Mouse (Mus musculus) liver, adult (tissue): ENCODE data around the gene Ube2d1.

Experiments used
- GATA4 ChIP-seq: IDR thresholded peaks from 2 replicates; pipeline ENCODE4 v1.6.1; 2014; ENCODE audit warnings: mild to moderate bottlenecking, low read length; ENCODE audit not compliant: insufficient replicate concordance

Gene Ube2d1

DNA sequence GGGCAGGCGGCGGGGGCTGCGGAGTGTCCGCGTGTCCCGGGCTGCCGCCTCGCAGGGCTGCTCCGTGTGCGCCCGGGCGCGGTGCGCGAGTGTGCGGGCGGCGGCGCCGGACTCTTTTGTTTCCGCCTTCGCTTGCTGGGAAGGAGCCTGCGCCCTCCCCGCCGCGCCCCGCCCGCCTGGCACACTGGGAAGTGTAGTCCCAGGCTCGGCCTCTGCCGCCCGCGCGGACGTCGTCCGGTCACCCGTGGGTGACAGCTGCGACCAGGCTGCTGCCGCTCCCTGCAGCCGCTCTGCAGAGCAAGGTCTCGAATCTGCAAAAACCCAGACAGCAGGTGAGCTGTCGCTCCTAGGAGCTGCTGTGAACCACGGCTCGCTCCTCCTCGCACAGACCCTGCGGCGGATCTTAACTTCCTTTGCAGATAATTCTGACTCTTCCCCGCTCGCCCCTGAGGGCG is at the start of gene Ube2d1:
Ube2d1 (minus strand) TSS at position 137 of the 455 bp plus-strand sequence.
- TF ChIP-seq GATA4, result no peak

DNA sequence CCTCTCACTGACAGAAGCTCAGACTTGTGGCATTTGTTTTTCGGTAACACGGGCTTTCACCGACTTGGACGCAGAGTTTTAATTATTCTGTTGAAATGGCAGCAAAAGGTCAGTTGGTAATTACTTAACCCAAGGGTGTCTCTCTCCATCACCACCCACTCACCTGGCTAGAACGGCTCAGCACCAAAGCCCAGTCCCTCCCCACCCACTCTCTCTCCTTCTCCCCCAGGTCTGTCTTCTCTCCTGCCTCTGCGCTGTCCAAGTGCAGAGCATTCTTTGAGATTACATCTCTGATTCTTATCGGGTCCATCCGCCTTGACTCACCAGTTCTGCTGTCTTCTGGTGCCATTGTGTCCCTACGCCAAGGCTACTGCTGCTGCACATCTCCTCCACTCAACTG is 47.8 kb upstream of the Ube2d1 start:
- no peak for TF ChIP-seq GATA4

DNA sequence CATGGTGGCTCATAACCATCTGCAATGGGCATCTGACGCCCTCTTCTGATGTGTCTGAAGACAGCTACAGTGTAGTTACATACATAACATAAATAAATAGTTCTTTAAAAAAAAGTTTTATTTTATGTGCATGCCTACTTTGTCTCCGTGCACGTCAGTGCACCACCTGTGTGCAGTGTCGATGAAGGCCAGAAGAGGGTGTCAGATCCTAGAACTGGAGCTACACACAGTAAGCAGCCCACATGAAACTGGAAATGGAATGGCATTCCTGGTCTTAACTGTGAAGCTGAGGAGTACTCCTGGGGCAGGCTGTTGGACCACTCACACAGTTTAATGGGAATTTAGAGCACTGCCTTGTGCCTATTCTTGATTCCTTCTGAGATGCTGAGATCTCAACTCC is 47.3 kb upstream of the Ube2d1 start:
- no peak for TF ChIP-seq GATA4

DNA sequence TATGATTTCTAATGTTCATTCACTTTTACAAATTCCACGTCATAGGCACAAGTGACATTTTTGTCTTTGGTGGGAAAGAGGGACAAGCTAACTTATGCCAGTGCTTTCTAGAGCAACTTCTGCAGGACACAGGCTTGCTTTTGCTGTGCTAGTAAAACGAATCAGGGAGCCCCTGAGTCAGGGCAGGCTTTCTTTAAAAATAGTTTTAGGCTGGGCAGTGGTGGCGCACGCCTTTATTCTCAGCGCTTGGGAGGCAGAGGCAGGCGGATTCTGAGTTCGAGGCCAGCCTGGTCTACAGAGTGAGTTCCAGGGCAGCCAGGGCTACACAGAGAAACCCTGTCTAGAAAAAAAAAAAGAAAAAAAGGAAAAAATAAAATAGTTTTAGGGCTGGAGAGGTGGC is 46.8 kb upstream of the Ube2d1 start:
- no peak for TF ChIP-seq GATA4

DNA sequence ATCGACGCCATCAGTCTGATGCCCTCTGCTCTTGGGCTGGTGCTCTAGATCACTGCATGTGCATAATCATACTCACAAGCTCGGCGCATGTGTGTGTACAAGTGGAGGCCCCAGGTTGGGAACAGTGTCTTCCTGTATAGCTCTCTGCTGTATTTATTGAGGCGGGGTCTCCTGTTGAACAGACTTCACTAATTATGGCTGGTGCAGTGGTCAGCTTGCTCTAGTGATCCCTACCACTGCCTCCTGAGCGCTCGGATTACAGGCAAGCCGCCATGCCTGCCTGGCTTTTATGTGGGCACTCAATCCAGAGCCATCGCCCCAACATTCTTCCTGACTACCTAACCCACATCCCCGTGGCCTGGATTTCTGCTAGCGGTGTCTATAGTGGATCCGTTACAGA is 45.0 kb upstream of the Ube2d1 start:
- TF ChIP-seq GATA4, result no peak

DNA sequence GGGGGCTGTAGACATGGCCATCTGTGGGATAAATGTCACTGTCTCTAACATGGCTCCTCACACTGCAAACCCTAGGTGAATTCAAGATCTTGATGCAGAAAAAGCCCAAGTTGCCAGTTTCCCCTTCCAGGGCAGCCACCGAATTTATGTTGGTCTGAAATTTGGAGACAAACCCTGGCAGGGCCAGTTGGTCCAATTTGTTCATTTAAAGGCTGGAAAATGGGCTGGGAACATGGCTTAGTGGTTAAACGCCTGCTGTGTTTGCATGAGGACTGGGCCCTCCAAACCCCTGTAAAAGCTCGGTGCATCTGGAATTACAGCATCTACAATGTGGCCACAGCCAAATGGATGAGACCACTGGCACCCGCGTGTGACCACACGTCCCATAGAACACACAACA is 44.2 kb upstream of the Ube2d1 start:
- no peak for TF ChIP-seq GATA4

DNA sequence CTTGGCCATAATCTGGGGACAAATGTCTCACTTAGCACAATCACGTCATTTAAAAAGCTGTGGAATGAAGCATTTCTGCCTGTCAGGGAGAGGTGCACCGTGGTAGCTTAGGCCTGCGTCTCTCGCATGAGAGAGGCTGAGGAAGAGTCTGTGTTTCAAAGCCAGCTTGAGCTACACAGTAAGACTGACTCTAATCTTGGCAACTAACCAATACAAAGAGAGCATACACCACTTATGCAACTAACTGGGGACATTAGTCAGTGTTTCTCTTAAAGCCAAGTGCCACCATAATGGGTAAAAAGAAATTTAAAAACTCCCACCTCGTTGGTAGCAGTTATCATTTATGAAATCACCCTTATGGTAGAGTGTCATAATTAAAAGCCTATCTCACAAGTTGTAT is 43.8 kb upstream of the Ube2d1 start:
- TF ChIP-seq GATA4, result no peak

DNA sequence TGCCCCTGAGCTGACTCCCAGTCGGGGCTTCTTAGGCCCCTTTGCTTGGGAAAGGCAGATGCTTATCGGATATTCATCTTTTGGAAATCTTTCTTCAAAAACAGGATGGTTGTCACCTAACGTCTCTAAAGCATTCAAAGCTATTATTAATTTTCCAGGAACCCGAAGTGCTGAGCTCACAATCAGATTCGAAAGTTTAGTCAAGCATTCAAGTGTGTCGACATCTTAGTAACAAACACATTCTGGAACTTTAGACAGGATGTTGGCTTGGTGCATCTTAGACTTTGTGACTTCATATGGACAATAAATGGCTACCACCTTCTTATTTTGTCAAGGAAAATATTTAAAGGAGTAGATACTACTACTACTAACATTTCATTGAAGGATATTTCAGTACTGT is 43.3 kb upstream of the Ube2d1 start:
- TF ChIP-seq GATA4, result no peak

DNA sequence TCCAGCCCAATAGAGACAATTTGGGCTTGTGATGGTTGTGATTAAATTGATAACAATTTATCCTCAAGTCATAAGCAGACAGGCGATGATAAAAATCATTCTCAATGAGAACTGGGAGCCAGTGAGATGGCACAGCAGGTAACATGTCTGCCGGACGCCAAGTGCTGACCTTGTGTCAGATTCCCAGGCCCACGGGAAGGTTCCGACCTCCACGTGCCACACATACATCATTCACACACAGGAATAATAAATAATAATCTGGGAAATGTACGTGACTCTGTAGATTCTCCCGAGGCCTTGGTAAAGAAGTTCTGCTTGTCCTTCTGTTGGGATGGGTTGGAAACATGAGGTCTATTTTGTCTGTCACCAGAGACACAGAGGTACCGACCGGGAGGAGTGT is 42.3 kb upstream of the Ube2d1 start:
- TF ChIP-seq GATA4, result no peak

DNA sequence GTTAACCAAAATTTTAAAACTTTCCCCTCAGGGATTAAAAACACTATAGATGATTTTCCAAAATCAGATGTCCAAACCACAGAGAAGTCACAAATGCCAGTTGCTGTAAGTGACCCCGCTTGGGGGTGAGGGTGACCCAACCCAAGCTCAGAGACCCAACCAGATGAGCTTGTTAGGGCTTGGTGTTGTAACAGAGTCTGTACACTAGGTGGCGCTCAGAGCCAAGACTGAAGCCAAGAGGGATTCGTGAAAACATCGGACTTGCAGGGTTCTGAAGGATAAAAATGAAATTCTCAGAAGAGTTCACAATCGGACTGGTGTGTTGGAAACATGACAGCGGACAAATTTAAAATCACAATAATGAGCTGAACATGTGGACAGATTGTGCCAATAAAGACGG is 41.7 kb upstream of the Ube2d1 start:
- TF ChIP-seq GATA4, result no peak

DNA sequence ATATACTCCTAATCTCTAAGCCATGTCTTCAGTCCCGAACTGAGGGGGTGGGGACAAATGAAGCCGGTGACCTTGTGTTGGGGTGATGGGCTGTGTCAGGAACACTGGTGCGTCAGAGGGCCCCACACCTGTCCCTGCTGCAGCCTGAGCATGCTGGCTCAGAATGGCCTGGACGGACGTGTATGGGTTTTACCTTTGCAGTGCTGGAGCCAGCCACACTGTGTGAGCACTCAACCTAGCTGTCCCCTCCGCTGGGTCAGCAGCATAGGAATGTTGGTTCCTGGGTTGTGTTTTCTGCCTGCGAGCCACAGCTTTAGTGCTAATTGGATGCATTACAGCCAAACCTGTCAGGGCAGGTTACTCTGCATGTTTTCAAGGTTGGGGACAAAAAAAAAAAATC is 41.1 kb upstream of the Ube2d1 start:
- TF ChIP-seq GATA4, result no peak

DNA sequence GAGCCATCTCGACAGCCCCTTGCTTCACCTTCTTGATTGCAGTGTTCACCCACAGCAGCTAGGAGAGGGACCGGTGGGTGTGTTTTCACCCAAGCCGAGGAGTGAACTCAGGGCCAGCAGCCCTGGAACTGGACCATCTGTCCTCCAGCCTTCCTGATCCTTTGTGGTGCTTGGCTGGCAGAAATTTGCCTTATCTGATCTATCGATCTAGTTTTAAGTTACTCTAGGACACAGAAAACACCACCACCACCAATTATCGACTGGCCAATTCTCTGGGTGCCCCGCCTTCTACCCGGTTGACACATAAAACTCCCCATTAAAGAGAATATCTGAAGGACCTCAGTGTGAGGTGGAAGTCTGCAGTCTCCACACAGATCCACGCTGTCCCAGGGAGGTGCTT is 38.6 kb upstream of the Ube2d1 start:
- peak; percentile 95 for TF ChIP-seq GATA4

DNA sequence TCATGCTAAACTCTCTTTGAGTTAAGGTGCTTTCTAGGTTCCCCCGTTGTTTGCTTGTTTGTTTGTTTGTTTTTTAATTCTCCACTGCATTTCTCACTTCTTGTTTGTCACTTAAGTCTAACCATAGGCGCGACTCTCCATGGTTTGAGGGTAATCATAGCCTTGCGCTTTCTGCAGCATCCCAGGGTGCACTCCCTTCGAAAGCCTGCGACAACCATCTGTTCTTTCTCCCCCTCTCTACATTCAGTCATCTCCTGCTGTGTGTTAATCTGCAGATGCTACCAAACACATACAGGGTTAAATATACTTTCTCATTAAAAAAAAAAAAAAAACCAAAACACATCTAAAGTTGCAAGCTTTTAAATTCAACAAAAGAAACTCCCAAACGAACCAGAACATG is 31.4 kb upstream of the Ube2d1 start:
- no peak for TF ChIP-seq GATA4

DNA sequence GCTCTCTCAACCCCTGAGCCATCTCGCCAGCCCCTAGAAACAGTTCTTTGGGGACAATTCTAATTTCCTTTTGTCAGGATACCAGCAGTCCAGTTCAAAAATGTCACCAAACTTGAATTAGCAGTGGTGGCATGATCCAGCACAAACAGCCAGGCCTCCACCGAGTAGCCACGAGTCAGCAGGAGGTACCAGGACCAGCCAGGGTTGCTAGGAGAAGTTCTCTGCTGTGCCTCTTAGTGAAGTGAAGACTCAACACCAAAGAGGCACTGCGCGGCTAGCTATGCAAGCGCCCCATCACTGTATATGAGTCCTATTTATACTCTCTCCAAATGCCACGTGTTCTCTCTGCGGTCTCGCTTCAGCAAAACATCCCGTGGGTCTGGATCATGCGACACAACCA is 31.0 kb upstream of the Ube2d1 start:
- no peak for TF ChIP-seq GATA4

DNA sequence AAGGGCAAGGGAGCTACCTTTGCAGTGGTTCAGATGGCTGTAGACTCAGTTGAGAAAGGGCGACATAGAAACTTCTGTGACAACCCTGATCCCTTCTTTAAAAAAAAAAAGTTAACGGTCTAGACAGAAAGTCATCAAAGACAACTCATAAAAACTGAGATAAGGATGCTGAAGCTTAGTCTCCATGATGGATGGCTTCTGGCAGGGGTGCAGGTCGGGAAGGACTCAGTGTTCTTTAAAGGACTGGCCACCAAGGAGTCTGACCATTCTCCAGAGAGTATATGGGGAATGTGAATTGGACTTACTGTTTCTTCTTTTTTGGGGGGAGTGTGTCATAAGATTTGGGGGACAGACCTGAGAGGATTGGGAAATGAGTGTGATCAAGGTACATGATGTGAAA is 29.5 kb upstream of the Ube2d1 start:
- TF ChIP-seq GATA4, result no peak

DNA sequence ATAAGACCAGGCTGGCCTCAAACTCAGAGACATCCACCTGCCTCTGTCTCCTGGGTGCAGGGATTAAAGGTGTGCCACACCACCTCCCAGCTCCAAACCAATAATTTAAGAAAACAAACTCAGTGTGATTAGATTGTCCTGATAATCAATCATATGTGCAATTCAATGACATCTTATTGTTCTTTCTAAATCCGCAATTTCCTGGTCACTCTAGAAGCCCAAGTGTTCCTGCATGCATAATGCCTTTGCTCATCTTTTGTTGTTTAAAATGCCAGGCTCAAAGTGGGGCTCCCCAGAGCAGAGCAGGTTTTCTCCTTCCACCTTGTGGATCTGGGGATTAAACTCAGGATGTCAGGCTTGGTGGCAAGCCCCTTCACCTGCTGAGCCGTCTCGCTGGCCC is 25.2 kb upstream of the Ube2d1 start:
- TF ChIP-seq GATA4, result no peak

DNA sequence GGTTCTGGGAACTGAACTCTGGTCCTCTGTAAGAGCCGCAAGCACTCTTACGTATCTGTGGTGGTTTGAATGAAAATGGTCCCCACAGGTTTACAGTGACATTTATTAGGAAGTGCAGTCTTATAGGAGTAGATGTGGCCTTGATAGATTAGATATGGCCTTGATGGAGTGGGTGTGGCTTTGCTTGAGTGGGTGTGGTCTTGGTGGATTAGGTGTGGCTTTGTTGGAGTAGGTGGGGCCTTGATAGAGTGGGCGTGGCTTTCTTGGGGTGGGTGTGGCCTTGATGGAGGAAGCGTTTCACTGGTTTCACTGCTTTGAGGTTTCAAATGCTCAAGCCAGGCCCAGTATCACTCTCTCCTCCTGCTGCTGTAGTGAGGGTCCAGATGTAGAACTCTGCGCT is 23.1 kb upstream of the Ube2d1 start:
- no peak for TF ChIP-seq GATA4

DNA sequence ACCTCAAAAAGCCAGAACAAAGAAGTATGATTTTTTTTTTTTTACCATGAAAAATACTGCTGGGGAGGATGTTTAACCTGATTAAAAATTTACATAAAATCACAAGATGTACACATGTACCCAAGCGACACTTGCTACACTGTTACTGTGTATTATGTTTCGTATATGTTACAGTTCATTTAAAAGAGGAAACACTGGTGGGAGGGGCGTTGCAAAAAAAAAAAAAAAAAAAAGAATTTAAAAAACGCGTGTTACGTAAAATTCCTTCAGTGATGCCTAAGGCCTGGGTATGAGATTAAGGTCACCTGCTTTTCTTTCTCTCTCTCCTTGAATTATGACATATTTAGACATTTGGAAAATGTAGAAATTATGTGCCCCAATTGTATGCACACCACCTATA is 21.7 kb upstream of the Ube2d1 start:
- no peak for TF ChIP-seq GATA4
